Mouse (Mus musculus): Measurements from ENCODE around the gene Mgat4c.

The Mgat4c gene

GRCm38 (mm10) chr10:101681437-101681912, at the start of gene Mgat4c:
Gene Mgat4c, plus strand, starts transcription at chr10:101681487.
- DNase-seq: no peak

GRCm38 (mm10) chr10:101635266-101635665, 46.0 kb upstream of the Mgat4c start:
- no peak for DNase-seq

GRCm38 (mm10) chr10:101641048-101641447, 40.2 kb upstream of the Mgat4c start:
- DNase-seq: no peak

GRCm38 (mm10) chr10:101681914-101682313, 627 bp downstream of the Mgat4c start:
- no peak for DNase-seq

GRCm38 (mm10) chr10:101761828-101762227, 80.5 kb downstream of the Mgat4c start:
- DNase-seq: no peak

- DNase-seq: no peak
Measured at GRCm38 (mm10) chr10:101770688-101771087, 89.4 kb downstream of the Mgat4c start.

- no peak for DNase-seq
Measured at GRCm38 (mm10) chr10:101771157-101771556, 89.9 kb downstream of the Mgat4c start.

- DNase-seq: no peak
Measured at GRCm38 (mm10) chr10:101783161-101783744, 102.0 kb downstream of the Mgat4c start.

GRCm38 (mm10) chr10:101795507-101795906, 114.2 kb downstream of the Mgat4c start:
- DNase-seq: no peak

- no peak for DNase-seq
Measured at GRCm38 (mm10) chr10:101798831-101799474, 117.7 kb downstream of the Mgat4c start.

GRCm38 (mm10) chr10:101808768-101809167, 127.5 kb downstream of the Mgat4c start:
- DNase-seq: no peak

- no peak for DNase-seq
Measured at GRCm38 (mm10) chr10:101816902-101817301, 135.6 kb downstream of the Mgat4c start.

- DNase-seq: no peak
Measured at GRCm38 (mm10) chr10:101827944-101828343, 146.7 kb downstream of the Mgat4c start.

GRCm38 (mm10) chr10:101856115-101856514, 174.8 kb downstream of the Mgat4c start:
- no peak for DNase-seq

GRCm38 (mm10) chr10:101889866-101890265, 208.6 kb downstream of the Mgat4c start:
- no peak for DNase-seq

- no peak for DNase-seq
Measured at GRCm38 (mm10) chr10:101917328-101917814, 236.1 kb downstream of the Mgat4c start.

GRCm38 (mm10) chr10:101997612-101998011, 316.3 kb downstream of the Mgat4c start:
- no peak for DNase-seq

- no peak for DNase-seq
Measured at GRCm38 (mm10) chr10:102042513-102042912, 361.2 kb downstream of the Mgat4c start.

GRCm38 (mm10) chr10:102056218-102056617, 374.9 kb downstream of the Mgat4c start:
- no peak for DNase-seq

- no peak for DNase-seq
Measured at GRCm38 (mm10) chr10:102056975-102057565, 375.8 kb downstream of the Mgat4c start.

GRCm38 (mm10) chr10:102074541-102075398, 393.5 kb downstream of the Mgat4c start:
- DNase-seq: no peak

- DNase-seq: no peak
Measured at GRCm38 (mm10) chr10:102123153-102123552, 441.9 kb downstream of the Mgat4c start.

- DNase-seq: no peak
Measured at GRCm38 (mm10) chr10:102127340-102127739, 446.1 kb downstream of the Mgat4c start.

Measured in kidney, adult 9 months (tissue).